Mouse (Mus musculus) embryonic facial prominence, embryonic 11.5 days (tissue): ENCODE measurements around the gene 1700069L16Rik. TPM values are rescaled to one million over a fixed set of nuclear protein-coding genes. Genes with fewer than 3 reads are reported as not detected.

ENCODE experiments used
- ATAC-seq: fragments of 200-750 bp; cut with Nextera tagmentation; replicated peaks from 2 replicates; pipeline ENCODE4 v1.8.0; 2017; ENCODE audit warnings: low read depth; ENCODE audit not compliant: insufficient number of reproducible peaks, low FRiP score, low TSS enrichment
- DNase-seq: peaks from one replicate; pipeline ENCODE4 v3.0.0-alpha.2; 2015; ENCODE audit warnings: low spot score
- H3K27ac ChIP-seq: fragments of 300-500 bp; sonication (generic); replicated peaks from 2 replicates; pipeline ENCODE4 v1.5.1; 2014; ENCODE audit warnings: mild to moderate bottlenecking, low read depth, low read length, control low read depth
- H3K27me3 ChIP-seq: fragments of 300-500 bp; sonication (generic); 2 replicates; pipeline ENCODE4 v1.6.1; 2014; ENCODE audit warnings: mild to moderate bottlenecking, low read length, moderate library complexity, mixed read lengths; ENCODE audit not compliant: control insufficient read depth, insufficient read depth
- H3K36me3 ChIP-seq: fragments of 300-500 bp; sonication (generic); replicated peaks from 2 replicates; pipeline ENCODE4 v1.6.1; 2014; ENCODE audit warnings: low read depth, mild to moderate bottlenecking, low read length, moderate library complexity, mixed read lengths; ENCODE audit not compliant: control insufficient read depth, insufficient read depth
- H3K4me1 ChIP-seq: fragments of 300-500 bp; sonication (generic); 2 replicates; pipeline ENCODE4 v1.6.1; 2014; ENCODE audit warnings: low read length, mixed read lengths; ENCODE audit not compliant: control insufficient read depth, insufficient read depth
- H3K4me2 ChIP-seq: fragments of 300-500 bp; sonication (generic); 2 replicates; pipeline ENCODE4 v1.6.1; 2014; ENCODE audit warnings: low read depth, mild to moderate bottlenecking, control low read depth, low read length, moderate library complexity
- H3K4me3 ChIP-seq: fragments of 300-500 bp; sonication (generic); 2 replicates; pipeline ENCODE4 v1.5.1; 2014; ENCODE audit warnings: low read depth, low read length, control low read depth
- H3K9ac ChIP-seq: fragments of 300-500 bp; sonication (generic); replicated peaks from 2 replicates; pipeline ENCODE4 v1.6.1; 2014; ENCODE audit warnings: mild to moderate bottlenecking, control low read depth, low read length
- H3K9me3 ChIP-seq: fragments of 300-500 bp; sonication (generic); replicated peaks from 2 replicates; pipeline ENCODE4 v1.6.1; 2016; ENCODE audit warnings: mild to moderate bottlenecking, low read length, inconsistent platforms, mixed read lengths; ENCODE audit not compliant: control insufficient read depth
- WGBS: fragments of 180-500 bp; shearing (Covaris S2); extraction: QIAGEN DNeasy Blood & Tissue Kit; methylation state at CpG from one replicate; pipeline ENCODE4 v1.1.7; 2014; 5-methylcytosine and 5-hydroxymethylcytosine counted together
- polyA plus RNA-seq: library from polyadenylated mRNA; unstranded; fragments of >200 nt; fragmentation: Nextera tagmentation; extraction: Ambion mirVana; gene quantifications from 2 replicates; pipeline ENCODE4 v1.2.1, GENCODE M21; 2014

The 1700069L16Rik gene
- polyA plus RNA-seq, 1 experiment from 2014 or later = not detected

DNA sequence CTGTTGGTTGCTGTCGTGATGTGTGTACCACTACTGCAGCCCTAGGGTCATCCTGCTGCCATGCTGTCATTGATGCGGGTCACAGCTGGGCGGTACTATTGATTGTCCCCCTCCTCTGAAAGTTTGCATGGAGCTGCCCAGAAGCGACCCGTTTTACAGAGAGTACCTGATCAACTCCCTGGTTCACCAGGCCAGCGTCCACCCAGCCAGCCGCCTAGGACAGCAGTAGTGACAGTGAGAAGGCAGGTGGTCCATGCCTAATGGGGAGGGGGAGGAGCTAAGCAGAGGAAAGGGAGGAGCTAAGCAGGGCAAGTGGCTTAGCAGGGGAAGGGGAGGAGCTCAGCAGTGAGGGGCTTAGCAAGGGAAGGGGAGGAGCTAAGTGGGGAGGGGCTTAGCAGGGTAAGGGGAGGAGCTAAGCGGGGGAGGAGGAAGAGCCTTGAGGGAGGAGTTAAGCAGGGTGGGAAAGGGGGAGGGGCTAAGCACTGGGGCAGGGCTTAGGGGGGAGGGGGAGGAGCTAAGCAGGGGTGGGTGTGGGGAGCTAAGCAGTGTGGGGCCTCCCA lies 31.3 kb downstream of the 1700069L16Rik start:
- Histone ChIP-seq H3K4me1 (no peaks in the 10 kb centered on the region; the same call in 1 of the 2 replicates), H3K9ac (no peak overlapping the region), H3K9me3 (no peaks in the 10 kb centered on the region), H3K36me3 (no peaks in the 10 kb centered on the region), H3K27ac (no peak overlapping the region), H3K27me3 (no peaks in the 10 kb centered on the region), H3K4me3 (no peak overlapping the region), H3K4me2 (no peak overlapping the region)
- DNase-seq (no peak), ATAC-seq (no peak)
- 90% methylated on average over 8 of the region's 8 CpGs for WGBS

DNA sequence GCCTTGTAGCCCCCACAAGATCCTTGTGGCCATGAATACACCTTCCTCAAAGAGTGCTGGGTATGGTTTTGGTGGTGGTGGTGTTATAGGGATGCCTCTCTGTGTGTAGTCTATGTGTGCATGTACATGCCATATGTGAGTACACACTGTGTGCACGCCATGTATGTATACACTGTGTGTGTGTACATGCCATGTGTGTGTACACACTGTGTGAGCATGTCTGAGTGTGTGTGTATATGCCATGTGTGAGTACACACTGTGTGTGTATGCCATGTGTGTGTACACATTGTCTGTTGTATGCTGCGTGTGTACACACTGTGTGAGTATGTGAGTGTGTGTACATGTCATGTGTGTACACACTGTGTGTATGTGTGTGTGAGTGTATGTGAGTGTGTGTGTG lies 33.7 kb downstream of the 1700069L16Rik start:
- no peak overlapping the region for H3K27ac ChIP-seq
- DNase-seq (no peak), ATAC-seq (peak; percentile 51; the same call in 1 of the 2 replicates)
- no peaks in the 10 kb centered on the region; the same call in 1 of the 2 replicates for H3K9me3 ChIP-seq
- no peaks in the 10 kb centered on the region; the same call in 1 of the 2 replicates for H3K4me1 ChIP-seq
- H3K27me3 ChIP-seq = no peaks in the 10 kb centered on the region
- no peak overlapping the region for H3K4me2 ChIP-seq
- no peaks in the 10 kb centered on the region for H3K36me3 ChIP-seq
- 92% methylated on average over 2 of the region's 2 CpGs for WGBS
- H3K4me3 ChIP-seq = no peak overlapping the region
- H3K9ac ChIP-seq = no peak overlapping the region

DNA sequence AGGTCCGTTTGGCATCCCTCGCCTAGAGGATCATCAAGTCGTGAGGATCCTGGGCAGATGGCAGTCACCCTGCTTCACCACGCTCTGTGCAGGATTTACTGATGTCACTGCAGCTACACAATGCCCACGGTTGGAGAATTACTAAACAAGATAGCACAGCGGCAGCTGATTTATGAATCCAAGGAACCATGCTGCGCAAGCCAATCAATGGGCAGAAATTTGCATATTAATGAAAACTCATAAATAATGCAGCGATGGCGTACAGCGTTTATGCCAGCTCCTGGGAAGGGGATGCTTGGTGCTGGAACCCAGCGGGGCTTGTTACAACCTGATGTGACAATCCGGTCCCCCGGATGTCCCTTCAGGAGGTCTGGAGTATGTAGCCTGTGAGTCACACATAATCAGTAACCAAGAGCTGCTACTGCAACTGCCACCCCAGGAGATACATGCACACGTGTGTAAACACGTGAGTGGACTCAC lies 34.5 kb downstream of the 1700069L16Rik start:
- DNase-seq (no peak), ATAC-seq (no peak)
- H3K27me3 ChIP-seq = no peaks in the 10 kb centered on the region
- no peak overlapping the region for H3K4me2 ChIP-seq
- H3K4me1 ChIP-seq = no peaks in the 10 kb centered on the region; the same call in 1 of the 2 replicates
- H3K4me3 ChIP-seq = no peak overlapping the region
- no peak overlapping the region for H3K27ac ChIP-seq
- H3K36me3 ChIP-seq = no peaks in the 10 kb centered on the region
- WGBS = 83% methylated on average over 15 of the region's 15 CpGs
- no peaks in the 10 kb centered on the region; the same call in 1 of the 2 replicates for H3K9me3 ChIP-seq
- no peak overlapping the region for H3K9ac ChIP-seq

DNA sequence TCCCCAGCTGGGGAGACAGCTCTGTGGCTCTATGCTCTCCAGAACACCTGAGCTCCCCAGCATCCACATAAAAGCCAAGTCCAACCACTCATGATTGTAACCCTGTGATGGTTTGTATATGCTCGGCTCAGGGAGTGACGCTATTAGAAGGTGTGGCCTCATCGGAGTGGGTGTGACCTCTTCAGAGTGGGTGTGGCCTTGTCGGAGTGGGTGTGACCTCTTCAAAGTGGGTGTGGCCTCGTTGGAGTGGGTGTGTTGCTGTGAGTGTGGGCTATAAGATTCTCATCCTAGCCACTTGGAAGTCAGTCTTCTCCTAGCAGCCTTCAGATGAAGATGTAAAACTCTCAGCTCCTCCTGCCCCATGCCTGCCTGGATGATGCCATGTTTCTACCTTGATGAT lies 37.1 kb downstream of the 1700069L16Rik start:
- DNase-seq = no peak
- no peak overlapping the region for H3K27ac ChIP-seq
- no peaks in the 10 kb centered on the region for H3K27me3 ChIP-seq
- H3K36me3 ChIP-seq = no peaks in the 10 kb centered on the region
- WGBS = 82% methylated on average over 5 of the region's 5 CpGs
- H3K9me3 ChIP-seq = no peaks in the 10 kb centered on the region; the same call in 1 of the 2 replicates
- no peak overlapping the region for H3K4me2 ChIP-seq
- H3K4me1 ChIP-seq = no peaks in the 10 kb centered on the region
- no peak overlapping the region for H3K9ac ChIP-seq
- ATAC-seq = no peak
- no peak overlapping the region for H3K4me3 ChIP-seq

DNA sequence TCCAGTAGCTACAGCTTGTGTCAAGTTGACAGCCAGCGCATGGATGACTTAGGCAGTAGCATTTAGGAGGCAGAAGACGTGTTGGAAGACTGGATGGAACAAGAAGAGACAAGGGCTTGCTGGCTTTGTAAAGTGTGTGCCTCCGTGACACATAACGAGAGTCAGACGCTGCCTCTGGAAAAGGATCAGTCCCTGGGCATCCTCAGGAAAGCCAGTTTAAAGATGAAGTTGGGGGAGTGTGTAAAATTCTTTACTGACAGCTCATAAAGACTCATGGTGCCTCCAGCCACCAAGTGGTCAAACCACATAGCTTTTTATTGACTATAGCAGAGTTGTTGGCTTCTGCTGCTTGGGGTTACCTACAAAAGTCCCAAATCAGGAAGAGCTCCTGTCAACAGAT lies 39.1 kb downstream of the 1700069L16Rik start:
- Histone ChIP-seq H3K36me3 (no peaks in the 10 kb centered on the region), H3K9ac (no peak overlapping the region), H3K27me3 (no peaks in the 10 kb centered on the region), H3K9me3 (no peaks in the 10 kb centered on the region; the same call in 1 of the 2 replicates), H3K4me2 (no peak overlapping the region), H3K27ac (no peak overlapping the region), H3K4me1 (no peaks in the 10 kb centered on the region), H3K4me3 (no peak overlapping the region)
- DNase-seq (no peak), ATAC-seq (no peak)
- WGBS = 64% methylated on average over 5 of the region's 5 CpGs

DNA sequence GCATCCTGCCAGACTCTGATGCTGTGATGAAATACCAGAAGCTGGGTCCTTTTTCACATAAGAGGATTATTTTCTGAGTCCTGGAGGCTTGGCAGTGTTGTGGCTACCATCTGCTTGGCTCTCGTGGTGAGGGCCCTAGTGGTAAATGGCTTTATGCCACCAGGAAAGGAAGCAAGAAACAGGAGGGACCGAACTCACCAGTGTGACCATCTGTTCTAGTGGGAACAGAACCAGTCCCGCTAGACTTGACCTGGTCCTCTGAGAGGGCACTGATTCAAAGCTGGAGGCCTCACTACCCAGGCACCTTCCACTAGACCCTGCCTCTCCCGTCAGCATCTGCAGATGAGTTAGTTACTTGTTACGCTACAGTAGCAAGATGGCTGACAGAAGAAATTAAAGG lies 41.3 kb downstream of the 1700069L16Rik start:
- Histone ChIP-seq H3K4me3 (no peak overlapping the region), H3K9me3 (no peaks in the 10 kb centered on the region; the same call in 1 of the 2 replicates), H3K4me2 (no peak overlapping the region), H3K27ac (no peak overlapping the region), H3K9ac (no peak overlapping the region), H3K27me3 (no peaks in the 10 kb centered on the region), H3K4me1 (no peaks in the 10 kb centered on the region), H3K36me3 (no peaks in the 10 kb centered on the region)
- WGBS = 69% methylated on average over 5 of the region's 5 CpGs
- ATAC-seq = no peak
- DNase-seq = no peak

DNA sequence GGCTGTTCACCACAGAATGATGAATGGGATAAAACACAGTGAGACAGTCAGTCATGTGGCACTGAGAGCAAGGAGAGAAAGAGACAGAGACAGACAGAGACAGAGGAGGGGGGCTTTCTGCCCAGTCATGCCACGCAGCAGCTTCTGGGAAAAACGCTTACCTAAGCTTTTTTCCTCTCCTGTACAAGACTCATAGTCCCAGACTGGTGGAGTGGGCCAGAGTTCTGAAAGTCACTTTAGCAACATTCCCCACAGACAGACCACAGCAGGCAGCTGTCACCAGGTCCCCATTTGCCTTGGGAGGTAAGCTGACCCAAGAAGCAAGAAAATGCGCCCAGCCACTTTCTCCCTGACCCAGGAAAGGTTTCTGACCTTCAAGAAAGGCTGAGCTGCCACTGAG lies 42.1 kb downstream of the 1700069L16Rik start:
- no peaks in the 10 kb centered on the region for H3K27me3 ChIP-seq
- no peak overlapping the region for H3K4me2 ChIP-seq
- H3K9me3 ChIP-seq = no peaks in the 10 kb centered on the region; the same call in 1 of the 2 replicates
- no peaks in the 10 kb centered on the region for H3K4me1 ChIP-seq
- no peaks in the 10 kb centered on the region for H3K36me3 ChIP-seq
- H3K4me3 ChIP-seq = no peak overlapping the region
- 76% methylated on average over 3 of the region's 3 CpGs for WGBS
- no peak for ATAC-seq
- H3K27ac ChIP-seq = no peak overlapping the region
- no peak overlapping the region for H3K9ac ChIP-seq
- DNase-seq = no peak

DNA sequence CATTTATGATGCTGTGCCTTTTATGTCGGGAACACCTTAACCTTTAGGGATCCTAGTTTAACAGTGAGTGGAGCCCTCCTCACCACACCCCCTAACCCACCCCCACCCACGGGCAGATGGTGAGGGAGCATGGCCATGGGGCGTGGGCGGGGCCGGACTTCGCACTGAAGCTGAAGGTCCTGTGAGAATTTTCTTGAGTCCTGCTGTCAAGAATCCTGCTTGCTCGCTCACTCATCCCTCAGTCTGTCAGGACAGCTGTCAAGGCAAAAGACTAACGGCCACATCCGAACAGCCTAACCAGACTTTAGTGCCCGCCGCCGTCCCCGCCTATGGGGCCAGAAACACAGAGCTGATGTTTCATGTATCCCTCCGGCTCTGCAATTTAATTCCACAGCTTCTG lies 43.4 kb downstream of the 1700069L16Rik start:
- WGBS = 73% methylated on average over 14 of the region's 14 CpGs

More for the DNA sequence above, 43.4 kb downstream of the 1700069L16Rik start:
- H3K9ac ChIP-seq = no peak overlapping the region
- no peaks in the 10 kb centered on the region for H3K27me3 ChIP-seq
- H3K36me3 ChIP-seq = no peaks in the 10 kb centered on the region
- no peaks in the 10 kb centered on the region for H3K9me3 ChIP-seq
- DNase-seq (no peak), ATAC-seq (no peak)
- H3K4me3 ChIP-seq = no peak overlapping the region
- no peak overlapping the region for H3K4me2 ChIP-seq
- H3K27ac ChIP-seq = no peak overlapping the region
- H3K4me1 ChIP-seq = no peaks in the 10 kb centered on the region
